Mouse (Mus musculus): Measurements from ENCODE around the gene Szt2.

DNA sequence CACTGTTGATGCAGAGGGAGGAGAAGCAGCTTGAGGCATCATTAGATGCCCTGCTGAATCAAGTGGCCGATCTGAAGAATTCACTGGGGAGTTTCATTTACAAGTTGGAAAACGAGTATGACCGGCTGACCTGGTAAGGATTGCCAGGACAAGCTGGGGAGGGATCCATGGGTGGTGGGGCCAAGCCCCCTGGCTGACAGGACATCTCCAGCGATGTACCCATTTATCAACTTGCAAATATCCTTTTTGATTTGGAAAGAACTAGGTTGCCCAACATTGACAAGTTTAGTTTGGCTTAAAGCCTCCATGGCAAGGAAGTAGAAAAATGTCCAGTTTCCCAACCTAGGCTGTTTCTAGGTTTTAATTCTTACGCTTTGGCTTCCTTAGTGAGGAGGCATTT is 1.8 kb upstream of the Szt2 start:
- TF ChIP-seq CTCF (IDR thresholded peaks at IDR 0.05; ENCODE audit: control insufficient read depth, insufficient read depth, insufficient read length) (no peak), MYOD1 (IDR thresholded peaks at IDR 0.05; ENCODE audit: control insufficient read depth, insufficient read length, low read depth) (no peak), USF1 (IDR thresholded peaks at IDR 0.05; ENCODE audit: low read depth) (no peak), MAX (IDR thresholded peaks at IDR 0.05) (no peak)
